Mouse (Mus musculus) cerebellum, postnatal 10 days (tissue): ENCODE measurements around the gene Atraid.

Source experiments
- DNase-seq, 2 experiments: peaks; one replicate each; pipeline ENCODE4 v3.0.0; 2021; ENCODE audit warnings: mixed read lengths in 2 of 2

Gene Atraid

DNA sequence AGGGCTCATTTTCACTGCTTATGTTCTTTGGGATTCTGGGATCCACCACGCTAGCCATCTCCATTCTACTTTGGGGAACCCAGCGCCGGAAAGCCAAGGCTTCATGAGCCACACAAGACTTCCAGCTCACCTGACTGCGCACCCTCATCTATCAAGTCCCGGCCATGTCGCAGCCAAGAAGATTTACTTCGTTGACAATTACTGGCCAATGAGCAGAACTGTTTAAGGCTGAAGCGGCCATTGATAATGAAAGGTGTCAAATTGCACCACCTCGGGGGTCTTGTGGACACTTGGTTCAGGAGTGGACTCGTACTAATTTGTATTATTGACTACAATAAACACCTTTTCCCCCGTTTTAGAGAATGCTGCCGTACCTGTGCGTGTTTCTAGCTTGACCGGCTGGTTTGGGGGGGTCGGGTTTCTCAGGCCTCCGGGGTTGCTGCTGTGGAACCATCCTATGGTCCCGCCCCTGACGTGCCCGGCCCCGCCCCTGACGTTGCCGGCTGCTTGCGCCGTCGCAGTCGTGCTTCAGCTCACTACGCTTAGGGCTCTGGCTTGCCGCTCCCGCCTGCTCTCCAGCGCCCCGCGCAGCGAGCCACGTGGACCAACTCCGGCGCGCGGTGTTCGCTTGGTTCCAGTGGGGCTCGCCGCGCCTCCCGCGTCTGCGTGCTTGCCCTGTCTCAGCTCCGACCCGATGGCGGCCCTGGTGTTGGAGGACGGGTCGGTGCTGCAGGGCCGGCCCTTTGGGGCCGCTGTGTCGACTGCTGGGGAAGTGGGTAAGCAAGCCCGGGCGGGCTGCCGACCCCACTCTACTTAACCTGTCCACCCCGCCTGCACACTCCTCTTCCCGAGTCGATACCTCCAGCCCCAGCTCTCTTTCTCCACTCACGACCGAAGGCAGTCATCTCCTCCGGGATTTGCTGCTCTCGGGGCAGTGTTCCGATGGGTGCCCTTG, 6.4 kb downstream of the Atraid start, which contains the start of gene Cad:
Gene Cad (plus strand): TSS at position 520 of the 955 bp plus-strand sequence.
- peak; percentile 96 to 98 for DNase-seq

DNA sequence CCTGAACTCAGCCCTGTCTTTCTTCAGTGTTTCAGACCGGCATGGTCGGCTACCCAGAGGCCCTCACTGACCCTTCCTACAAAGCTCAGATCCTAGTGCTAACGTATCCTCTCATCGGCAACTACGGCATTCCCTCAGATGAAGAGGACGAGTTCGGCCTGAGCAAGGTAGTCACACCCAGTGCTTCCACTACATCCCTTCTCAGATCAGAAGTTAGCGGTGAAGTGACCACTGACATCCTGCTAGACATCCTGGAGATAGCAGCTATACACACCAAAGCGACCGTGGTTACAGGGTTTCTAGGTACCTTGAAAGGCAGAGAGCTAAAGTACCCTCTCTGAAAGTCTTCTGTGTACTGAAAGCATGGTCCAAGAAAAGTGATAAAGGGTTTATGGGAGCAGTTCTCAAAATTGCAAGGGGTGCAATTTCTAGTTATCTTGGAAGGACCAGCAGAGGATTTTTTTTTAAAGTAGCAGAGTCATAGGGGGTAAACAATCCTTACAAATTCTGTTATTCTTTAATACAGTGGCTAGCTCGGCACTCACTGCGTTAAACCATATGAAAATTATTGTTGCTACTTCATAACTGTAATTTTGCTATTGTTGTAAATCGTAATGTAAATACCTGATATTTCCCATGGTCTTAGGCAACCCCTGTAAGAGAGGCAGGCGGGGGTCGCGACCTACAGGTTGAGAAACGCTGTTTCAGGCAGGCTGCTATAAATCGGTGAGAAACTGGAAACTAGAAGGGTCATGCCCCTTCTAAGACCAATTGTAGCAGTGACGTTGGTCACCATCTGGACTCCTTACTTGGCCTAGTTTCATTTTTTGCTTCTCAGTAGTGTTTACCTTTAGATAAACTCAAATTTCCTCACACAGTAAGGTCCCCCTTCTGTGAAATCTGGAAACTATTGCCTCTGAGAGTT, 7.4 kb downstream of the Atraid start:
- DNase-seq, result no peak

DNA sequence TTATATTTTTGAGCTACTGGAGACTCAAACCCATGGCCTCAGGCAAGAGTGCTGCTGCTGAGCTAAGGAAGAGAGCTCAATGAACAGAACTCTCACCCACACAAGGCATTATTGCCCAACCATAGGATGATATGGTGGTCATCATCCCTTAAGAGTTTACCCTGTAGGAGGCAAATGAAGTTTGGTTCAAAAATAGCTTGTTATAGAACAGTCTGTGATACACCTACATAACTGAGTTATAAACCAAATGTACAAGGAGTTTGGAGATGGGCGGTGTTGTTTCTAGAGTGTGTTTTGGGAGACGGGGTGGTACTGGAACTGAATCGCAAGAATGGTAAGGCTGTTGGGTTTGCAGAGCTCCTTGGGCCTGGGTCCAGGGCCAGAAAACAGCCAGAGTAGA, 21.7 kb downstream of the Atraid start:
- no peak for DNase-seq

GRCm38 (mm10) chr5:31071059-31071458, 22.9 kb downstream of the Atraid start:
- no peak for DNase-seq

DNA sequence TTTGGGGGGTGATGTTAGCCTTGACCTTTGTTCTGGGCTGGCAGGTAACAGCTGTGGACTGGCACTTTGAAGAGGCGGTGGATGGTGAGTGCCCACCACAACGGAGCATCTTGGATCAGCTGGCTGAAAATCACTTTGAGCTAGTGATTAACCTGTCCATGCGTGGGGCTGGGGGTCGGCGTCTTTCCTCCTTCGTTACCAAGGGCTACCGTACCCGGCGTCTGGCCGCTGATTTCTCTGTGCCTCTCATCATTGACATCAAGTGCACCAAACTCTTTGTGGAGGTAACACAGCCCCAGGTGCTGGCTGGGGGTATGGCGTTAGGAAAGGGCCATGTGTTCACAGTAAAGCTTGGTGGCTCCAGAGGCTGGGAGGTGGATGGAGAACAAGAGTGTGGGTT, 23.7 kb downstream of the Atraid start:
- no peak for DNase-seq

DNA sequence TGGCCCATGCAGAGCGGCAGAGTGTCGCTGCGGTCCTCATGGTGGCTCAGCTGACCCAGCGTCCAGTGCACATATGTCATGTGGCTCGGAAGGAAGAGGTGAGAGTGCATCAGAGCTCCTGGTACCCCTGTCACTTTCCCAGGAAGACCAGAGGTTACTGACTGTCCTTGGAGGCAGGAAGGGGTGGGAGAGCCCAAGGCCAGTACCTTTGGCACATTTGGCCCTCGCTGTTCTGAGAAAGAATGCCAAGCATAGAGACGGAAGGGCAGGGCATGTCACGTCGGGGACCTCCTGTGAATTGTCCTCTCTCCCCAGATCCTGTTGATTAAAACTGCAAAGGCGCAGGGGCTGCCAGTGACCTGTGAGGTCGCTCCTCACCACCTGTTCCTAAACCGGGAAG, 25.1 kb downstream of the Atraid start:
- no peak for DNase-seq

DNA sequence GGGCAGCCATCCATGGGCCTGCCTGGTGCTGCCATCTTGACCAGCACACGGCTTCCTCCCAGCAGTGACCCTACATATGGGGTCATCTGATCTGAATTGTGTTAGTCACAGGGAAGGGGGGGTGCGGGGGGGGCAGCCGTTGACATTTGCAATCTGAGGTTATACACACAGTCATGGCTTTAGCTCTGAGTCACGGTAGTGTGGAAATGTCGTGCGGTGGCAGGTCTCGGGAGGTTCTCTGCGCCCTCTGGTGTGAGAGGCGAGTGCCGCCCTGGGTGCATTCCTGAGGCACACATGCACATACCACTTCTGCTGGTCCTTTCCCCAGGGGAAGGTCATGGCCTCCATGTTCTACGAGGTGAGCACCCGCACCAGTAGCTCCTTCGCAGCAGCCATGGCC, 28.2 kb downstream of the Atraid start:
- no peak for DNase-seq

- DNase-seq, result peak; percentile 48 to 52
Observed at GRCm38 (mm10) chr5:31080059-31080794, 32.1 kb downstream of the Atraid start.

GRCm38 (mm10) chr5:31080795-31081164, 32.7 kb downstream of the Atraid start:
- DNase-seq, result no peak

DNA sequence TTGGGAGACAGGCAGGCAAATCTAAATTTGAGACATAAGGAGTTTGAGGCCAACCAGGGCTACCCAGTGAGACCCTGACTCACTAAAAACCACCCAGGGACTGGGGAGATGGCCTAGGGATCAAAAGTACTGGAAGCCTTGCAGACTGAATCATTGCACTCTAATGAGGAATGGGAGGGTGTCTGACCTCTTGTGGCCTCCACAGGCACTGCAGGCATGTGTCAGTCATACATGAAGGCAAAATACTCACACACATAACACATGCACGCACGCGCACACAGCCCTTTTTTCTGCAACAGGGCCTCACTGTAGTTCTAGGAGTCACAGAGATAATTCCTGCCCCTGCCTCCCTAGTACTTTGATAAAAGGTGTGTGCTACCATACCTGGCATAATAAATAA, 33.3 kb downstream of the Atraid start:
- DNase-seq, result peak; percentile 74 to 76

- peak; percentile 78 to 84 for DNase-seq
Observed at GRCm38 (mm10) chr5:31082355-31082754, 34.2 kb downstream of the Atraid start.

- no peak for DNase-seq
Observed at GRCm38 (mm10) chr5:31082935-31083625, 35.0 kb downstream of the Atraid start.

DNA sequence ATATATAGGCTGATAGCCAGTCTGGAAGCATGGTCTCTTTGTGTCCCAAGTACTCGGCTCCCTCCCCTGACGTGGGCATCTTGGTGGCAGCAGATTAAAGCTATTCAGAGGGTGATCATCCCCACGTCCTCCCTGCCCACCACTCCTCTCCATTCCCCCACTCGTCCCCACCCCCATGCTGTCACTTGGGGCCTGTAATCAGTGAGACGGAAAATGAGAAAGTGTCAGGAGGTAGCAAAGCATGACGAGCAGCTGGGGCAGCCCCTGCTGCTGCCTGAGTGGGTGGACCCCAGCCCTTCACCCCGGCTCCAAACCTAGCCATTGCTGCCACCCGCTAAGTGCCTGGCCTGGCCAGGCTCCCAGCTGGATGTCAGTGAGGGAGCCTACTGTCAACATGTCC, 35.8 kb downstream of the Atraid start:
- DNase-seq, result peak; percentile 36 to 38

DNA sequence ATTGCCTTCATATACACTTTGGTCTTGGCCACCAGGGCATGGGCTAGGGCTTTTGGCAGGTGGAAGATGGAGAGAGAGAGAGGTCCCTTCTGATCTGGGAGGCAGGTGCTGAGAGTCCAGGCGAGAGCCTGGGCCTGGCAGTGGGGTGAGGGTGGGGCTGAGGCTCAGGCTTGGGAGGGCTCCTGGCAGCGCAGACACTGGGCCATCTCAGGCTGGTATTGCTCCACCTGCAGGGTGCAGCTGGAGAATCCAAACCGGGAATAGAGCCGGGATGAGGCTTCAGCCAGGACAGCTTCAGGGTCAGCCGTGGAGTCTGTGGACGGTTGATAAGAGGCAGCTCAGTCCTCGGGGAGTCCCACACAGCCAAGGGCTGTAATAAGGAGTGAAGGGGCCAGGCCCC, 38.5 kb downstream of the Atraid start:
- DNase-seq, result peak in 1 of 2 experiments; percentile 33

DNA sequence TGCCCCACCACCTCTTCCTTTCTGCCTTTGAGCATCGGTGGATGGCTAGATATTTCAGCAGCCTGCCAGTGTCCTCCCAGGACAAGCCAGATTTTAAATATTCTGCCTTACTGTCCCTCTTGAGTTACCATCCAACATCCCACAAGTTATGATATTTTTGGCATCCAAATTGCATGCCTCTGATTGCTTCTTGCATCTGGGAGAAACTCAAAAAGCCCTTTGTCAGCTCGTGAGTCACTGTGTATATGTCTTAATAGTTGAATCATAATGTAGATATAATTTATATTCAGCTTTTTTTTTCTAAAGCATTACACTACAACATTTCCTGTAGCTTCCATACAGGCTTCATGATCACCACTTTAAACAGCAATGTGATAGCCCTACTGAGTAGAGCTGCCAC, 39.0 kb downstream of the Atraid start:
- no peak for DNase-seq

DNA sequence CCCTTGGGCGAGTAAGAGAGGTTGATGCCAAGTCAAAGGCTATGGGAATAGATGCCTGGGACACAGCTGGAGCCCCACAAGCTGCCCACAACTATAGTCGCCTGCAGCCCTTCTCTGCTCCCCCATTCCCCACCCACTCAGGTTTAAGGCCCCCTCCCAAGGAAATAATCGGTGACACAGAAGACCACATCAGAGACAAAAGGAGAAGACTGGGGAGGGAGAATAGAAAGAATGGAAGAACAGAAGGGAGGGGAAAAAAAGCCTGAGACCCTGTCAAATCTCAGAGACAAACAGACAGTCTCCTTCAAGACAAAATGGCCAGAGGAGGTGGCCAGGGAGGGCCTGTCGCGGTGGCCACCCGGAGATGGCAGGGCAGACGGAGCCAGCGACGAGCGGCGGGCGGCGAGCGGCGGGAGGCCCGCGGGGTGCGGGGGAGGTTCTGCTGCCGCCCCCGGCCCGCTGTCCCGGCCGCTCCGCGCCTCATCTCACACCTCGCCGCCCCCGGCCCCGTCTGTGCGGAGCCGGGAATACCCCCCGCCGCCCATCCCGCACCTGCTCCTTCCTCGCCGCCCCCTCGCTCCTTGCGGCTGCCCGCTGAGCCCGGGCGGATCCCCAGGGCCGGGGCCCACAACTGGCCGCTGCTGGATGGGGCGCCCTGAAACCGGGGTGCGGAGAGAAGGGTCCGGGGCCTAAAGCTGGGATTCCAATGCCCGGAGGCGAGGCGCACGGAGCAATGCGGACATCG, 44.3 kb downstream of the Atraid start:
- no peak for DNase-seq

DNA sequence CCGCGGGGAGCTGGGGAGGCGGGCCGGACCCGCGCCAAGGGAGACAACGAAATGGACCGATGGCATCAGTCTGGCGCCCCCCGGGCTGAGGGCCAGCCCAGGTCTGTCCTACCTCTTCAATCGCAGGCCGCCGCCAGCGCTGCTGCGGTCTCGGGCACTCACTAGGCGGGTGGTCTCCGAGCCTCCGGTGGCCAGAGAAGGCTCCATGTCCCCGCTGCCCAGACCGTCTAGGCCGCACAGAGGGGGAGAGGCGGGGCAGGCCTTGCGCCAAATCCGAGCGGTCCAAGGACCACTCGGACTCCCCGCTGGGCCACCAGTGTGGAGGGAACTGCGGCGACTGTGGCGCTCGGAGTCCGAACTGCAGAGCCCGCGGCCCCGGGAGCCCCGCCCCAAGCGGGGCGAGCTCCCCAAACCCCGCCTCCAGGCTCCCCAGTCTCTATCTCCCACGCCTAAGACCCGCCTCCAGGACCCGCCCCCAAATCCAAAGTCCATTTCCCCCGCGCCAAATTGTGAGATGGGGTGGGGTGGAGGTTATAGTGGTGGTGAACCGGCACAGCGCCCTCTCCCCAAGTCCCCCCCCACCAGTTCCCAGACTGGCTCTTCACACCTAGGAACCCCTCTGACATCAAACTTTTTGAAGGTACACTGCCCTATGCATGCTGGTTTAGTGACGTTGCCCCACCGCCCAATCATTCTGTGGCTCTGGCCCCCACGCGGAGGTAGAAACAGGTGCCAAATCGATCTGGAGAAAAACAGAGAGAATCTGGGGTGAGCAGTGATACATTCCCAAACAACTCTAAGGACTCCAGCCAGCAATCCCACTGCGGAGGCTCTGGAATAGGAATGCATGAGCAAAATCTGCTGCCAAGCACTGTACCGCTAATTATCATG, 45.3 kb downstream of the Atraid start:
- peak; percentile 53 to 59 for DNase-seq

- DNase-seq, result no peak
Observed at GRCm38 (mm10) chr5:31094100-31094798, 46.1 kb downstream of the Atraid start.
